Mouse (Mus musculus) heart, adult 2 months (tissue): ENCODE data around the gene Aplnr. TPM values are rescaled to one million over a fixed set of nuclear protein-coding genes. Genes with fewer than 3 reads are reported as not detected.

ENCODE experiments used
- DNase-seq, 2 experiments: peaks; one replicate each; pipeline ENCODE4 v3.0.0; 2021
- H3K27ac ChIP-seq: fragments of 200-600 bp; 2 replicates; pipeline ENCODE4 v1.8.1; 2022
- H3K27me3 ChIP-seq: fragments of 200-500 bp; 2 replicates; pipeline ENCODE4 v1.6.1; 2012; ENCODE audit warnings: mild to moderate bottlenecking, low read length, inconsistent platforms, mixed read lengths; ENCODE audit not compliant: control insufficient read depth, insufficient read depth
- H3K36me3 ChIP-seq: fragments of 200-500 bp; 2 replicates; pipeline ENCODE4 v1.6.1; 2012; ENCODE audit warnings: low read length, inconsistent platforms; ENCODE audit not compliant: control insufficient read depth, insufficient read depth
- H3K4me1 ChIP-seq: fragments of 200-500 bp; 2 replicates; pipeline ENCODE4 v1.6.1; 2011; ENCODE audit warnings: low read length; ENCODE audit not compliant: control insufficient read depth, insufficient read depth
- H3K4me3 ChIP-seq: fragments of 200-600 bp; 2 replicates; pipeline ENCODE4 v1.8.1; 2022
- H3K79me2 ChIP-seq: fragments of 200-500 bp; replicated peaks from 2 replicates; pipeline ENCODE4 v1.6.1; 2012; ENCODE audit warnings: mild to moderate bottlenecking, inconsistent platforms, low read length, moderate library complexity, mixed read lengths; ENCODE audit not compliant: control insufficient read depth, insufficient read depth
- H3K9ac ChIP-seq: fragments of 200-500 bp; 2 replicates; pipeline ENCODE4 v1.6.1; 2012; ENCODE audit warnings: low read depth, mild to moderate bottlenecking, control low read depth, inconsistent platforms, low read length, mixed read lengths
- CTCF ChIP-seq: fragments of 200-600 bp; IDR thresholded peaks from 2 replicates; pipeline ENCODE4 v1.8.1; 2022; ENCODE audit warnings: antibody characterized with exemption, mild to moderate bottlenecking, moderate library complexity
- EP300 ChIP-seq: fragments of 200-500 bp; IDR thresholded peaks from 2 replicates; pipeline ENCODE4 v1.6.1; 2011; ENCODE audit warnings: low read depth, low read length, control low read depth; ENCODE audit not compliant: insufficient read depth
- POLR2A ChIP-seq: fragments of 200-500 bp; IDR thresholded peaks from 2 replicates; pipeline ENCODE4 v1.6.1; 2011; ENCODE audit warnings: mild to moderate bottlenecking, low read depth, low read length, control low read depth; ENCODE audit not compliant: insufficient read depth
- WGBS: fragments of 180-500 bp; shearing (Covaris S2); methylation state at CpG from one replicate; pipeline ENCODE4 v1.1.7; 2018; 5-methylcytosine and 5-hydroxymethylcytosine counted together
- intact Hi-C: fragments of 180-260 bp; cut with DNase I; formaldehyde crosslinking; loops from one replicate; pipeline ENCODE4 v1.15.1; 2025
- polyA plus RNA-seq: library from polyadenylated mRNA; depleted of rRNA; stranded (reverse); fragments of >200 nt; gene quantifications from 2 replicates; pipeline ENCODE4 v1.2.3, GENCODE M21; 2012
- total RNA-seq, 2 experiments: library from RNA; stranded (reverse); gene quantifications; 2 replicates each; pipeline ENCODE4 v1.2.3; 2021

The Aplnr gene
- total and polyA plus RNA-seq, 3 experiments: 20.5 to 35.3 (median 21.4) TPM

- H3K79me2 ChIP-seq: no peaks in the 10 kb centered on the region
- peaks cover 16% of the 10 kb centered on the region for H3K4me1 ChIP-seq
- peak in 1 of 2 experiments; percentile 52 for DNase-seq
- TF ChIP-seq CTCF (no peak), POLR2A (no peak), EP300 (no peak)
- H3K4me3 ChIP-seq: no peak overlapping the region
- intact Hi-C loops: loop anchor here (1.0 kb wide), 1 partner anchor 47 kb away; no protein-coding TSS in a partner anchor
- H3K27me3 ChIP-seq: no peaks in the 10 kb centered on the region
- H3K9ac ChIP-seq: no peak overlapping the region
- peaks cover 3% of the 10 kb centered on the region; the same call in 1 of the 2 replicates for H3K36me3 ChIP-seq
- WGBS: 32% methylated on average over 1 of the region's 1 CpGs
- peak overlapping the region; percentile 85 for H3K27ac ChIP-seq
Observed at GRCm38 (mm10) chr2:85131724-85132123, 4.3 kb upstream of the Aplnr start.

GRCm38 (mm10) chr2:85132204-85132603 is 3.8 kb upstream of the Aplnr start:
- H3K9ac ChIP-seq: no peak overlapping the region
- no peak overlapping the region for H3K4me3 ChIP-seq
- peaks cover 3% of the 10 kb centered on the region; the same call in 1 of the 2 replicates for H3K36me3 ChIP-seq
- peaks cover 16% of the 10 kb centered on the region for H3K4me1 ChIP-seq
- peak in 1 of 2 experiments; percentile 14 for DNase-seq
- H3K27me3 ChIP-seq: no peaks in the 10 kb centered on the region
- WGBS: 23% methylated on average over 2 of the region's 2 CpGs
- no peaks in the 10 kb centered on the region for H3K79me2 ChIP-seq
- intact Hi-C loops: no loop called here
- TF ChIP-seq CTCF: no peak
- no peak for TF ChIP-seq EP300
- no peak for TF ChIP-seq POLR2A
- H3K27ac ChIP-seq: peak overlapping the region; percentile 85

- WGBS: 21% methylated on average over 1 of the region's 1 CpGs
- Histone ChIP-seq H3K9ac (no peak overlapping the region), H3K79me2 (no peaks in the 10 kb centered on the region), H3K36me3 (peaks cover 3% of the 10 kb centered on the region; the same call in 1 of the 2 replicates), H3K27ac (peak overlapping the region; percentile 90), H3K27me3 (no peaks in the 10 kb centered on the region), H3K4me1 (peaks cover 14% of the 10 kb centered on the region), H3K4me3 (no peak overlapping the region)
- TF ChIP-seq EP300: no peak
- no peak for DNase-seq
- intact Hi-C loops: no loop called here
Observed at GRCm38 (mm10) chr2:85135099-85135498, 926 bp upstream of the Aplnr start.

GRCm38 (mm10) chr2:85136831-85137520 is 951 bp downstream of the Aplnr start:
- Histone ChIP-seq H3K36me3 (peaks cover 1% of the 10 kb centered on the region), H3K4me1 (peaks cover 11% of the 10 kb centered on the region), H3K27ac (peak overlapping the region; percentile 90), H3K79me2 (no peaks in the 10 kb centered on the region; the same call in 1 of the 2 replicates), H3K9ac (peak overlapping the region; percentile 63), H3K27me3 (no peaks in the 10 kb centered on the region), H3K4me3 (peak overlapping the region; percentile 57)
- intact Hi-C loops: loop anchor here (2.0 kb wide), 1 partner anchor 42 kb away; no protein-coding TSS in a partner anchor
- peak in 1 of 2 experiments; percentile 44 for DNase-seq
- 55% methylated on average over 21 of the region's 21 CpGs for WGBS
- TF ChIP-seq CTCF: no peak
- no peak for TF ChIP-seq POLR2A
- no peak for TF ChIP-seq EP300

GRCm38 (mm10) chr2:85137601-85138140 is 1.6 kb downstream of the Aplnr start:
- intact Hi-C loops: loop anchor here (2.0 kb wide), 1 partner anchor 41 kb away; no protein-coding TSS in a partner anchor
- H3K4me3 ChIP-seq: peak overlapping the region; percentile 57
- peak overlapping the region; percentile 69 for H3K9ac ChIP-seq
- no peaks in the 10 kb centered on the region; the same call in 1 of the 2 replicates for H3K36me3 ChIP-seq
- H3K79me2 ChIP-seq: no peaks in the 10 kb centered on the region; the same call in 1 of the 2 replicates
- 31% methylated on average over 10 of the region's 10 CpGs for WGBS
- peaks cover 8% of the 10 kb centered on the region for H3K4me1 ChIP-seq
- no peak for TF ChIP-seq POLR2A
- TF ChIP-seq CTCF: no peak
- TF ChIP-seq EP300: no peak
- peak overlapping the region; percentile 90 for H3K27ac ChIP-seq
- DNase-seq: no peak
- no peaks in the 10 kb centered on the region for H3K27me3 ChIP-seq

- TF ChIP-seq POLR2A (no peak), CTCF (peak; percentile 56), EP300 (no peak)
- Histone ChIP-seq H3K36me3 (no peaks in the 10 kb centered on the region; the same call in 1 of the 2 replicates), H3K4me3 (peak overlapping the region; percentile 57), H3K9ac (peak overlapping the region; percentile 69), H3K79me2 (no peaks in the 10 kb centered on the region; the same call in 1 of the 2 replicates), H3K4me1 (peaks cover 6% of the 10 kb centered on the region), H3K27me3 (no peaks in the 10 kb centered on the region), H3K27ac (peak overlapping the region; percentile 90)
- WGBS: 30% methylated on average over 2 of the region's 2 CpGs
- intact Hi-C loops: no loop called here
- no peak for DNase-seq
Observed at GRCm38 (mm10) chr2:85138143-85138542, 2.1 kb downstream of the Aplnr start.
